Mouse (Mus musculus): ENCODE results near the gene Gatad2a. TPM values are rescaled to one million over a fixed set of nuclear protein-coding genes. Genes with fewer than 3 reads are reported as not detected.

The Gatad2a gene
- total RNA-seq, 1 experiment from 2014 or later = 95.6 TPM

GRCm38 (mm10) chr8:69899876-69900275, 96.3 kb downstream of the Gatad2a start:
- no peak for DNase-seq

- DNase-seq = no peak
Measured at GRCm38 (mm10) chr8:69897857-69898256, 98.3 kb downstream of the Gatad2a start.

- DNase-seq = no peak
Measured at GRCm38 (mm10) chr8:69895772-69896451, 100.3 kb downstream of the Gatad2a start.

GRCm38 (mm10) chr8:69894836-69895332, 101.3 kb downstream of the Gatad2a start:
- no peak for DNase-seq

- no peak for DNase-seq
Measured at GRCm38 (mm10) chr8:69893863-69894262, 102.3 kb downstream of the Gatad2a start.

- peak; percentile 38 for DNase-seq
Measured at GRCm38 (mm10) chr8:69890813-69891241, 105.4 kb downstream of the Gatad2a start.

GRCm38 (mm10) chr8:69888902-69889301, 107.3 kb downstream of the Gatad2a start:
- no peak for DNase-seq

GRCm38 (mm10) chr8:69888244-69888866, 107.8 kb downstream of the Gatad2a start:
- no peak for DNase-seq

- no peak for DNase-seq
Measured at GRCm38 (mm10) chr8:69887289-69888243, 108.6 kb downstream of the Gatad2a start, which contains the start of gene Cilp2. Gene Cilp2, minus strand, starts transcription at chr8:69887687.

GRCm38 (mm10) chr8:69884141-69884540, 112.0 kb downstream of the Gatad2a start:
- DNase-seq = no peak

GRCm38 (mm10) chr8:69882833-69883600, 113.2 kb downstream of the Gatad2a start:
- DNase-seq = no peak

- DNase-seq = peak; percentile 46
Measured at GRCm38 (mm10) chr8:69882021-69882756, 114.0 kb downstream of the Gatad2a start.

- DNase-seq = no peak
Measured at GRCm38 (mm10) chr8:69881261-69881865, 114.8 kb downstream of the Gatad2a start.

GRCm38 (mm10) chr8:69880841-69881240, 115.3 kb downstream of the Gatad2a start:
- no peak for DNase-seq

- no peak for DNase-seq
Measured at GRCm38 (mm10) chr8:69879678-69880077, 116.5 kb downstream of the Gatad2a start.

GRCm38 (mm10) chr8:69877992-69878391, 118.2 kb downstream of the Gatad2a start:
- DNase-seq = no peak

GRCm38 (mm10) chr8:69877396-69877795, 118.8 kb downstream of the Gatad2a start:
- DNase-seq = no peak

GRCm38 (mm10) chr8:69876967-69877366, 119.2 kb downstream of the Gatad2a start:
- DNase-seq = no peak

GRCm38 (mm10) chr8:69876097-69876496, 120.1 kb downstream of the Gatad2a start:
- DNase-seq = no peak

GRCm38 (mm10) chr8:69874654-69875053, 121.5 kb downstream of the Gatad2a start:
- no peak for DNase-seq

All from adrenal gland, postnatal 25 days (tissue).